Mouse (Mus musculus): ENCODE results near the gene Uvrag.
"Not testable (repeated sequence)": the region's sequence is repeated elsewhere in the genome, so short reads cannot be mapped to it uniquely, and the experiment has no call there.

- TF ChIP-seq POLR2A, EP300 (IDR thresholded peaks at IDR 0.05; ENCODE audit: insufficient read depth, low read depth, low read length): not testable (repeated sequence)
- peak; percentile 49 for TF ChIP-seq CTCF (IDR thresholded peaks at IDR 0.05)
These were observed 78.7 kb downstream of the Uvrag start for GRCm38 (mm10) chr7:99062263-99062662.

All from heart, adult 2 months (tissue).